32 mouse cellular contexts compared by ENCODE assay signal in genomic region chr11:70080803-70081590, GRCm38 (mm10). TPM values are rescaled to one million over a fixed set of nuclear protein-coding genes. Genes with fewer than 3 reads are reported as not detected.
DNase-seq lines count a peak whose midpoint lies in the region; ATAC-seq lines count a peak whose summit lies in the region.
"Had no signal": no experiment of that assay in that cellular context is flagged by ENCODE, and none has a peak within 500 bp of the region (broad histone marks: within the 10 kb centered on the region; RNA-seq: fewer than 3 reads in every experiment).

No protein-coding gene starts in this region.

- no peaks in the 10 kb centered on the region for H3K9me3 ChIP-seq in heart, embryonic 10.5 days
- H3K9me3 ChIP-seq: hindbrain, embryonic 15.5 days had no signal

- ATAC-seq in CD4-positive, CD25-positive, alpha-beta regulatory T cell, adult 4 months: no peak
- 0 out of 2 replicates have a peak, but pooled peaks have one; percentile 6 for ATAC-seq in granulocyte monocyte progenitor cell, adult 5-6 weeks (replicated peaks; ENCODE audit: poor library complexity, severe bottlenecking)
- ATAC-seq: forebrain, postnatal 0 days had no signal

- intact Hi-C loops in heart, postnatal 25 days (cut with DNase I): no loop called here

- no peak overlapping the region for H3K27ac ChIP-seq in heart, embryonic 10.5 days
- H3K27ac ChIP-seq: hindbrain, embryonic 15.5 days; liver, embryonic 14.5 days had no signal

- no peak overlapping the region for H3K4me3 ChIP-seq in heart, embryonic 10.5 days
- H3K4me3 ChIP-seq: erythroblast, embryonic 14.5 days; hindbrain, embryonic 15.5 days had no signal

- H3K4me1 ChIP-seq in heart, embryonic 10.5 days: no peaks in the 10 kb centered on the region
- H3K4me1 ChIP-seq: hindbrain, embryonic 15.5 days had no signal

- no peaks in the 10 kb centered on the region for H3K27me3 ChIP-seq in heart, embryonic 10.5 days (ENCODE audit: insufficient read depth, poor library complexity, severe bottlenecking)
- H3K27me3 ChIP-seq: CH12.LX had no signal

- no peaks in the 10 kb centered on the region for H3K36me3 ChIP-seq in heart, embryonic 10.5 days
- H3K36me3 ChIP-seq: hindbrain, embryonic 15.5 days had no signal

- WGBS in heart, embryonic 10.5 days: 79% methylated on average over 15 of the region's 15 CpGs

- DNase-seq in CD4-positive, CD25-positive, alpha-beta regulatory T cell, adult 2 months (ENCODE audit: low read depth, low spot score): peak; percentile 7
- peak; percentile 70 for DNase-seq in retina, embryonic 14.5 days (ENCODE audit: low spot score)
- DNase-seq in thymus, postnatal 25 days: peak; percentile 28
- DNase-seq in urinary bladder, postnatal 14 days (ENCODE audit: low spot score): no peak
- DNase-seq in heart, postnatal 25 days (ENCODE audit: low spot score): no peak
- no peak for DNase-seq in heart, embryonic 10.5 days (ENCODE audit: low spot score)
- DNase-seq: adrenal gland, adult 8-10 months; cerebellum, adult 9-11 months; forebrain, postnatal 0 days; heart, adult 11 months; heart, postnatal 4 days; kidney, adult 2 months; liver; lung, adult 2 months; lung, postnatal 14 days; midbrain, embryonic 14.5 days had no signal

RNA-seq across cellular contexts. Expression of gene Asgr2, which starts 11.4 kb away (rescaled TPM):
- polyA plus RNA-seq in CD4-positive, CD25-positive, alpha-beta regulatory T cell, adult 4 months (2017; shearing (Covaris generic)): not detected
- total RNA-seq in granulocyte monocyte progenitor cell, adult 5-6 weeks (2014; fragmentation: Nextera tagmentation): 3.9 TPM in 1 of 2 replicates, not detected in the other
- not detected in 2 replicates for total RNA-seq in granulocyte monocyte progenitor cell, adult 5-6 weeks (2017)
- not detected for total RNA-seq in heart, postnatal 25 days (2021)
- 0.17 and 1.1 TPM in 2 replicates for polyA plus RNA-seq in heart, embryonic 10.5 days (2016; fragmentation: Nextera tagmentation; extraction: Ambion mirVana)
- total RNA-seq: forebrain, postnatal 0 days; gastrocnemius, adult 8-10 months; heart, postnatal 4 days; left cerebral cortex, postnatal 10 days; neutrophil, adult 5-6 weeks had no signal
- polyA plus RNA-seq: erythroblast, embryonic 14.5 days; forebrain, embryonic 11.5 days; forebrain, postnatal 0 days; hindbrain, embryonic 15.5 days; limb, embryonic 11.5 days; midbrain, embryonic 14.5 days had no signal

RNA-seq across cellular contexts. Expression of gene Asgr1, which starts 27.1 kb away (rescaled TPM):
- polyA plus RNA-seq in CD4-positive, CD25-positive, alpha-beta regulatory T cell, adult 4 months (2017; shearing (Covaris generic)): not detected
- total RNA-seq in granulocyte monocyte progenitor cell, adult 5-6 weeks (2014; fragmentation: Nextera tagmentation): not detected in 2 replicates
- total RNA-seq in granulocyte monocyte progenitor cell, adult 5-6 weeks (2017): not detected in 2 replicates
- total RNA-seq in heart, postnatal 25 days (2021): not detected
- 0.23 and 0.93 TPM in 2 replicates for polyA plus RNA-seq in heart, embryonic 10.5 days (2016; fragmentation: Nextera tagmentation; extraction: Ambion mirVana)
- total RNA-seq: CH12.LX; gastrocnemius, adult 8-10 months; heart, postnatal 4 days; monocyte, adult 5-6 weeks; neutrophil, adult 5-6 weeks had no signal
- polyA plus RNA-seq: erythroblast, embryonic 14.5 days; heart, embryonic 16.5 days; large intestine, adult 2 months; stomach, embryonic 14.5 days had no signal

RNA-seq across cellular contexts. Expression of gene Mgl2, which starts 49.1 kb away (rescaled TPM):
- not detected for polyA plus RNA-seq in CD4-positive, CD25-positive, alpha-beta regulatory T cell, adult 4 months (2017; shearing (Covaris generic))
- 11.3 and 13.2 TPM in 2 replicates for total RNA-seq in granulocyte monocyte progenitor cell, adult 5-6 weeks (2014; fragmentation: Nextera tagmentation)
- total RNA-seq in granulocyte monocyte progenitor cell, adult 5-6 weeks (2017): 36.5 and 37.9 TPM in 2 replicates
- total RNA-seq in heart, postnatal 25 days (2021): 1 to 10 TPM; 4.3 to 4.4 TPM
- 0.28 and 0.59 TPM in 2 replicates for polyA plus RNA-seq in heart, embryonic 10.5 days (2016; fragmentation: Nextera tagmentation; extraction: Ambion mirVana)
- total RNA-seq: neutrophil, adult 5-6 weeks had no signal
- polyA plus RNA-seq: erythroblast, embryonic 14.5 days; forebrain, embryonic 11.5 days; limb, embryonic 11.5 days; neural tube, embryonic 11.5 days had no signal

Comparison
In these comparisons a context has a peak if more than half of its experiments do, and no peak if none do; other contexts are left out.
1. DNase-seq: peak in CD4-positive, CD25-positive, alpha-beta regulatory T cell, adult 2 months (single experiment), retina, embryonic 14.5 days (single experiment) and thymus, postnatal 25 days (single experiment); none in urinary bladder, postnatal 14 days (single experiment), heart, postnatal 25 days (single experiment) and heart, embryonic 10.5 days (single experiment).